Mouse (Mus musculus) G1E (cell line): ENCODE results near the gene Coasy.

Experiments
- CTCF ChIP-seq: IDR thresholded peaks from 2 replicates; pipeline ENCODE4 v1.5.1; 2012; ENCODE audit warnings: low read depth, low read length, inconsistent platforms, mixed read lengths
- GATA2 ChIP-seq: IDR thresholded peaks from 2 replicates; pipeline ENCODE4 v1.6.1; 2012; ENCODE audit warnings: low read depth, low read length, inconsistent platforms, borderline replicate concordance
- TAL1 ChIP-seq: conservative IDR thresholded peaks from 2 replicates; pipeline ENCODE4 v1.6.1; 2012; ENCODE audit warnings: low read depth, low read length, inconsistent platforms, mixed read lengths

DNA sequence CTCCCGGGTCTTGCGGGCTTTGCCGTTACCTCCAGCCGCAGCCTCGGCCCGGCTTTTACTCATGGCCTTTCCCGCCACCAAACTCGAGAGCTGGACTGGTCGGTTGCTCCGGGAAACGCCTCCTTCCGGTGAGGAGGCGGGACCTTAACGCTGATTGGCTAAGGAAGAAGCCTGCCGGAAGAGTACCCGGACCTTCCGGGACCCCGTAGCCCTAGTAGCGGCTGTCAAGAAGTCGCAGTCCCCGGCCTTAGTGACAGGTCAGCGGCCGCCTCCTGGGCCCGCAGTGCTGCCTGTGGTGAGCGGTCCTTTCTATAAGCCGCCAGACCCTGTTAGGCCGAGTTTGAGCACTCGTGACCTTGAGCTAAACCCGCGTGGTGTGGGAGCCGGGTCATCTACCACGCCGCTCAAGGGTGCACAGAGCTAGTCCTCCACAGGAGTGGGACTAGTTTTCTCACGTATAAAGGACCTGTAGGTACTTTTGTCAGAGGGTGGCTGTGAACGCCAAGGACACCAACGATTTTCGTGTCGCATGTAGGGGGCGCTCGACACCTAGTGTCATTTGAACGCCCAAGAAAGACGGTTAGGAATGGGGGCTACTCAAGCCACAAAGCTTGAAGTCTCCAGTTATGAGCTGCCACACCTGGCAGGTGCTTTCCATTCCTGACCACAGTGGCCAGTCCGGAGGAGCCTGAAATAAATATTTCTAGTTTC is 13.1 kb downstream of the Coasy start, which contains the start of gene Psmc3ip:
- no peak for TF ChIP-seq GATA2
- no peak for TF ChIP-seq TAL1
- no peak; the same call in 1 of the 2 replicates for TF ChIP-seq CTCF
